Mouse (Mus musculus): Measurements from ENCODE around the gene Desi1. TPM values are rescaled to one million over a fixed set of nuclear protein-coding genes. Genes with fewer than 3 reads are reported as not detected.

The Desi1 gene
- total RNA-seq, 2 experiments from 2014 or later: 54.2 to 105 TPM

Other genes with a start within 250 kb of the Desi1 start
- 100 to 1,000 TPM in 1 of 2 experiments, 10 to 100 TPM in 1; 61.4 to 101 TPM for gene Tef, start 231.4 kb downstream of the Desi1 start, total RNA-seq (2021)
- 100 to 1,000 TPM; 103 to 125 TPM for gene Tob2, start 175.1 kb downstream of the Desi1 start, total RNA-seq (2021)
- 10 to 100 TPM; 57.8 to 59.2 TPM for gene Phf5a, start 162.0 kb downstream of the Desi1 start, total RNA-seq (2021)
- 100 to 1,000 TPM; 823 to 866 TPM for gene Aco2, start 161.6 kb downstream of the Desi1 start, total RNA-seq (2021)
- gene Polr3h, start 107.6 kb downstream of the Desi1 start, total RNA-seq (2021): 10 to 100 TPM; 23.5 to 24.9 TPM
- gene Csdc2, start 97.1 kb downstream of the Desi1 start, total RNA-seq (2021): 10 to 100 TPM; 12.4 to 16.0 TPM
- 10 to 100 TPM; 51.1 to 90.8 TPM for gene Pmm1, start 72.9 kb downstream of the Desi1 start, total RNA-seq (2021)
- gene 1700029P11Rik, start 53.3 kb downstream of the Desi1 start, total RNA-seq (2021): not detected
- 10 to 100 TPM; 55.2 to 81.1 TPM for gene Xrcc6, start 46.0 kb downstream of the Desi1 start, total RNA-seq (2021)
- 10 to 100 TPM; 88.7 to 94.1 TPM for gene Snu13, start 13.7 kb upstream of the Desi1 start, total RNA-seq (2021)
- gene 4930407I10Rik, start 25.3 kb upstream of the Desi1 start, total RNA-seq (2021): not detected
- 1 to 10 TPM in 1 of 2 experiments, under 1 TPM in 1; 0.76 to 3.7 TPM for gene Mei1, start 36.1 kb upstream of the Desi1 start, total RNA-seq (2021)
- gene Ccdc134, start 94.1 kb upstream of the Desi1 start, total RNA-seq (2021): 10 to 100 TPM in 1 of 2 experiments, 1 to 10 TPM in 1; 6.7 to 11.3 TPM
- gene Srebf2, start 113.3 kb upstream of the Desi1 start, total RNA-seq (2021): 100 to 1,000 TPM in 1 of 2 experiments, 10 to 100 TPM in 1; 80.3 to 113 TPM
- gene Shisa8, start 179.0 kb upstream of the Desi1 start, total RNA-seq (2021): under 1 TPM; 0.46 to 0.73 TPM
- under 1 TPM in 1 of 2 experiments, not detected in 1; 0.20 TPM for gene Tnfrsf13c, start 190.5 kb upstream of the Desi1 start, total RNA-seq (2021)
- gene Cenpm, start 210.9 kb upstream of the Desi1 start, total RNA-seq (2021): 1 to 10 TPM; 2.9 to 4.3 TPM
- 1 to 10 TPM in 1 of 2 experiments, under 1 TPM in 1; 0.23 to 1.2 TPM for gene 1500009C09Rik, start 218.5 kb upstream of the Desi1 start, total RNA-seq (2021)
- gene Sept3, start 241.0 kb upstream of the Desi1 start, total RNA-seq (2021): 1 to 10 TPM; 2.6 to 4.3 TPM